Mouse (Mus musculus) small intestine, adult 2 months (tissue): ENCODE results near the gene Tll1. TPM values are rescaled to one million over a fixed set of nuclear protein-coding genes. Genes with fewer than 3 reads are reported as not detected.

ENCODE experiments used
- H3K27ac ChIP-seq: fragments of 200-500 bp; 2 replicates; pipeline ENCODE4 v1.5.1; 2012; ENCODE audit warnings: low read depth, low read length, control low read depth, inconsistent platforms; ENCODE audit not compliant: insufficient read depth
- H3K27me3 ChIP-seq: fragments of 200-500 bp; 2 replicates; pipeline ENCODE4 v1.6.1; 2012; ENCODE audit warnings: mild to moderate bottlenecking, moderate library complexity, low read length, inconsistent platforms; ENCODE audit not compliant: control insufficient read depth, insufficient read depth
- H3K36me3 ChIP-seq: fragments of 200-500 bp; 2 replicates; pipeline ENCODE4 v1.6.1; 2012; ENCODE audit warnings: mild to moderate bottlenecking, low read length, control low read depth, inconsistent platforms; ENCODE audit not compliant: control insufficient read depth, insufficient read depth
- H3K4me1 ChIP-seq: fragments of 200-500 bp; 2 replicates; pipeline ENCODE4 v1.6.1; 2012; ENCODE audit warnings: low read length, inconsistent platforms, mixed read lengths; ENCODE audit not compliant: control insufficient read depth, insufficient read depth, insufficient read length
- H3K4me3 ChIP-seq: fragments of 200-500 bp; 2 replicates; pipeline ENCODE4 v1.5.1; 2012; ENCODE audit warnings: low read depth, mild to moderate bottlenecking, control low read depth, inconsistent platforms, low read length, moderate library complexity
- CTCF ChIP-seq: fragments of 200-500 bp; IDR thresholded peaks from 2 replicates; pipeline ENCODE4 v1.5.1; 2012; ENCODE audit warnings: low read depth, mild to moderate bottlenecking, control low read depth, inconsistent platforms, low read length, moderate library complexity, mixed read lengths; ENCODE audit not compliant: insufficient replicate concordance, insufficient read length; ENCODE audit errors: extremely low read depth
- POLR2A ChIP-seq: fragments of 200-500 bp; IDR thresholded peaks from 2 replicates; pipeline ENCODE4 v1.6.1; 2012; ENCODE audit warnings: low read depth, mild to moderate bottlenecking, control low read depth, inconsistent platforms, low read length, moderate library complexity
- WGBS: fragments of 180-500 bp; shearing (Covaris S2); methylation state at CpG from one replicate; pipeline ENCODE4 v1.1.7; 2018; 5-methylcytosine and 5-hydroxymethylcytosine counted together
- polyA plus RNA-seq: library from polyadenylated mRNA; depleted of rRNA; stranded (reverse); fragments of >200 nt; gene quantifications from 2 replicates; pipeline ENCODE4 v1.2.3, GENCODE M21; 2012

Gene Tll1
- polyA plus RNA-seq, 1 experiment: 0.33 TPM

- TF ChIP-seq POLR2A: no peak
- no peak for TF ChIP-seq CTCF
- Histone ChIP-seq H3K27ac (no peak overlapping the region), H3K4me3 (no peak overlapping the region), H3K27me3 (no peaks in the 10 kb centered on the region), H3K4me1 (no peaks in the 10 kb centered on the region), H3K36me3 (no peaks in the 10 kb centered on the region)
- WGBS: 81% methylated on average over 3 of the region's 3 CpGs
These were observed 31.2 kb downstream of the Tll1 start for GRCm38 (mm10) chr8:64174916-64175315.

DNA sequence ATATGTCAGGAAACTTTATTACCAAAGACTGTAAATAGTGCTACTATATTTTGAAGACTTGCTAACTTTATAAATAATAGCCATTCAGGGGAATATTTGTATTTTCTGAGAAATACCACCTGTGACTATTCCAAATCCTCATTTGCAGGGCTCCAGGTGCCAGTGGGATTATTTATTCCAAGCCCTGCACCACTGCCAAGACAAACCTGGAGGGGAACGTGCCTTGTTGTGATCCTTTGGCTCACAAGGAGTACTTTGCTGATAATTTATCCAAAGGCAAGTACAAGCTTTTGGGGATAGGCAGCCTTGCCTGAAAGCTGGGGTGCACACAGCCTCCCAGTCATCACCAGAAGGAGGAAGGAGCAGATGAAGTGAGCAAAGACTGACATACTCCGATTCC is 32.3 kb downstream of the Tll1 start:
- TF ChIP-seq POLR2A (no peak), CTCF (no peak)
- H3K27ac ChIP-seq: no peak overlapping the region
- no peak overlapping the region for H3K4me3 ChIP-seq
- H3K4me1 ChIP-seq: no peaks in the 10 kb centered on the region
- WGBS: 66% methylated on average over 2 of the region's 2 CpGs
- H3K36me3 ChIP-seq: no peaks in the 10 kb centered on the region
- H3K27me3 ChIP-seq: no peaks in the 10 kb centered on the region

DNA sequence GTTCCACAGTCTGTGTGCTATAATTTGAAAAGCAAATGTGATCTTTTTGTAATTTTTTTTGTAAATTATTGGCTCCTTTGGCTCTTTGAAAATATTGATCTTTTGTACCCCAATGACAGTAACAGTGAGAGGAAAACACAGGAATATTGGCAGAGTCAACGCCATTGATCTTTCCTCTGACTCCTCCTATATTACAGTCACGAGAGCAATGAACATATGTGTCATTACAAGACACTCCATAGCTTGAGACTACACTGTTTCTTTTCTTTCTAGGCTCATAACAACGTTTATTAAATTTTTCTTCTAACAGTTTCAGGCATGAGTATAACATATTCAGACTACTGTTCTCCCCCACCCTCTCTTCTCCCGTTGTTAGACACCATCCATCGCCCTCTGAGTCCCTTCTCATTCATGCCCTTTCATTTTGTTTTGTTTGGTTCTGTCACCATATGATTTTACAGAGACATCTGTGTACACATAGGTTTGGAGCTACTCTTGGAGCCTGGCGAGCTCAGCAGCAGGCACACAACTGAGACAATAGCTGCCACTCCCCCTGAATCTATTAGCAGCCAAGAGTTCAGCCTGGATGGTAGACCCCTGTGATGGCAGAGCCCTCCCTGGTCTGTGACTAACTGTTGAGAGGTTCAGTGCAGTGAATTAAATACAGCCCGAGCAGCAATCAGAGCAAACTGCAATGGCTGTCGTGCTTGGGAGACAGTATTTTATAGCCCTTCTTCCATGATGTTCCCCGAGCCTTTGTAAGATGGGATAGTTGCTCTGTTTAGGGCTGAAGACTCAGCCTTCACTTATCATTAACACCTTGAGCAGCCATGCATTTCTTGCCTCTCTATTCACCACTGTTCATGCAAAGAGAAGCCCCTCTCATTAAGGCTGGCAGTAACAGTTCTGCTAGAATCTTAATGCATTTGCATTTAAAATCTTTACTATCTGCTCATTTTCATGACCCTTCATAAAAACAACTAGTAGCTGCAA is 52.9 kb downstream of the Tll1 start:
- Histone ChIP-seq H3K27me3 (no peaks in the 10 kb centered on the region), H3K36me3 (no peaks in the 10 kb centered on the region), H3K4me3 (no peak overlapping the region), H3K4me1 (no peaks in the 10 kb centered on the region), H3K27ac (no peak overlapping the region)
- 62% methylated on average over 9 of the region's 9 CpGs for WGBS
- no peak for TF ChIP-seq CTCF
- no peak for TF ChIP-seq POLR2A

DNA sequence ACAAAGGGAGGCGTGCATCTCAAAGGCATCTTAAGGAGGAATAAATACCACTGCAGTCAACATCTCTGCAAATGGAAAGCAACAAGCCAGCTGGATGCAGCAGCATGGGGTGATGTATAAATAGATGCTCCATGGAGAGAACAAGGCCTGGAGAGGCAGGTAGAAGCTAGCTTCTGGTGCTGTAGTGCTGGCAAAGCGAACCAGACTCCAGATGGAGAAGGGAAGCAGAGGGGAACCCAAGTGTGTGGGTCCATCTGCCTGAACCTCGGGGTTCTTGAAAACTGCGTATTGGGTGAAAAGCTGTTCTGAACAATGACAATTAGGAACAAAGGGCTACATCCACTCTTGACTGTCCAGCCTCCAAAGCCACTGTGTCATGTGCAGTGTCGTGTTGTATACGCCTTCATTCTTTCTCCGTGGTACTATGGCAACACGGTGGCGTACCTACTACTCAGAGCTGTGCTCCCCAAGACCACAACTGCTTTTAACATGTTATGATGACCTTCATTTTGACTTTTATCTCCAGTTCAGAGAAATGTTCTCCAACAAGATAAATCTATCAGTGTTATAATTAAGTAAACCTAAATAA is 53.8 kb downstream of the Tll1 start:
- H3K4me3 ChIP-seq: no peak overlapping the region
- no peaks in the 10 kb centered on the region for H3K27me3 ChIP-seq
- WGBS: 72% methylated on average over 9 of the region's 9 CpGs
- no peak for TF ChIP-seq POLR2A
- no peak for TF ChIP-seq CTCF
- H3K27ac ChIP-seq: no peak overlapping the region
- H3K4me1 ChIP-seq: no peaks in the 10 kb centered on the region
- no peaks in the 10 kb centered on the region for H3K36me3 ChIP-seq

DNA sequence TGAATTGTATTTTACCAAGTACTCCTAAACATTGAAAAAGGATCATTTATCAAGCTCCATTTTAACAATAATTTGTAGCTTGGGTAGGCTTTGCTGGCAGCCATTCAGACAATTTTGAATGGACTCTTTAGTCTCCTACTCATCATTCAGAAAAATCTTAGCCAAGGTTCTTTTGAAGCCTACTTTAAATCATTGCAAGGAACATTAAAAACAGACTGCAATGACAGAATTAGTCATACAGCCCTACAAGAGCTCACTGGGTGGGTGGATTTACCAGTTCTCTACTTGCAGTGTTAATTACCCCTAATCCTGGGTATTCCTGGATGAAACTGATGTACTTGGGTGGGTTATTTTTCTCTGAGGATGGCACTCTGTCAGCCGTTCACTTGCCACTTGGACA is 69.5 kb downstream of the Tll1 start:
- TF ChIP-seq POLR2A: no peak
- no peak for TF ChIP-seq CTCF
- Histone ChIP-seq H3K27me3 (no peaks in the 10 kb centered on the region), H3K4me1 (no peaks in the 10 kb centered on the region), H3K27ac (no peak overlapping the region), H3K4me3 (no peak overlapping the region), H3K36me3 (no peaks in the 10 kb centered on the region)
- 74% methylated on average over 1 of the region's 1 CpGs for WGBS

DNA sequence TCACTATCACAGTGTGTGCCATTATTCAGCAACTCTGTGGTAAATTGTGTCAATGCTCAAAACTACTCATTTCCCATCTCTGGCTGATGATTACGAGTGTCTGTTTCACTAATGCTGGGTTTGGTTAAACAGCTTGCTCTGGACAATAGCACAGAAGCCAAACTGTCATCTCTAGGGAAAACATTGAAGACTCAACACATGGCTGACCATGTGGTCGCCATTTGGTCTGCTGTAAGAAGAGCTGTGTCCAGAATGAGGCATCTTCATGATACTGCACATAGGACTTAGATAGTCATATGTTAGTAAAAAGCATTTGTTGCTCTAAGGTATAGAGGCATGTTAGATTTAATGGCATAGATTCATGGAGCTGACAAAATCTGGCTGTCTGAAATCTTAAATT is 98.9 kb downstream of the Tll1 start:
- no peak overlapping the region for H3K4me3 ChIP-seq
- no peaks in the 10 kb centered on the region for H3K4me1 ChIP-seq
- WGBS: 59% methylated on average over 2 of the region's 2 CpGs
- H3K36me3 ChIP-seq: no peaks in the 10 kb centered on the region
- H3K27me3 ChIP-seq: no peaks in the 10 kb centered on the region
- no peak overlapping the region for H3K27ac ChIP-seq
- TF ChIP-seq CTCF: no peak
- TF ChIP-seq POLR2A: no peak

- no peaks in the 10 kb centered on the region for H3K4me1 ChIP-seq
- H3K36me3 ChIP-seq: no peaks in the 10 kb centered on the region
- no peaks in the 10 kb centered on the region for H3K27me3 ChIP-seq
- 78% methylated on average over 2 of the region's 2 CpGs for WGBS
- TF ChIP-seq POLR2A: no peak
- no peak for TF ChIP-seq CTCF
- no peak overlapping the region for H3K4me3 ChIP-seq
- H3K27ac ChIP-seq: no peak overlapping the region
These were observed 132.7 kb downstream of the Tll1 start for GRCm38 (mm10) chr8:64073396-64073795.
